Mouse (Mus musculus): ENCODE results near the gene Cox4i2.

The Cox4i2 gene

GRCm38 (mm10) chr2:152802303-152802702 lies 48.3 kb downstream of the Cox4i2 start:
- no peak for DNase-seq

GRCm38 (mm10) chr2:152803081-152803480 lies 49.1 kb downstream of the Cox4i2 start:
- no peak for DNase-seq

- peak; percentile 95 for DNase-seq
These were observed 50.6 kb downstream of the Cox4i2 start for GRCm38 (mm10) chr2:152804408-152805110.

- DNase-seq: no peak
These were observed 51.1 kb downstream of the Cox4i2 start for GRCm38 (mm10) chr2:152805111-152805490.

GRCm38 (mm10) chr2:152806037-152806436 lies 52.1 kb downstream of the Cox4i2 start:
- no peak for DNase-seq

- no peak for DNase-seq
These were observed 54.2 kb downstream of the Cox4i2 start for GRCm38 (mm10) chr2:152808178-152808577.

- DNase-seq: peak in 1 of 2 experiments; percentile 40
These were observed 56.4 kb downstream of the Cox4i2 start for GRCm38 (mm10) chr2:152810158-152810941.

- peak; percentile 55 to 63 for DNase-seq
These were observed 57.6 kb downstream of the Cox4i2 start for GRCm38 (mm10) chr2:152811336-152812165.

- DNase-seq: no peak
These were observed 59.3 kb downstream of the Cox4i2 start for GRCm38 (mm10) chr2:152813232-152813631.

- DNase-seq: peak; percentile 55 to 65
These were observed 60.4 kb downstream of the Cox4i2 start for GRCm38 (mm10) chr2:152814213-152814874.
